Mouse (Mus musculus) embryonic fibroblast, embryonic 13.5 days (primary cell): Measurements from ENCODE around the gene Urad. TPM values are rescaled to one million over a fixed set of nuclear protein-coding genes. Genes with fewer than 3 reads are reported as not detected.

ENCODE experiments used
- H3K27ac ChIP-seq: 2 replicates; pipeline ENCODE4 v1.5.1; 2012; ENCODE audit warnings: low read length, control low read depth, inconsistent platforms; ENCODE audit not compliant: insufficient read depth
- H3K4me1 ChIP-seq: 2 replicates; pipeline ENCODE4 v1.6.1; 2011; ENCODE audit warnings: low read length; ENCODE audit not compliant: control insufficient read depth, insufficient read depth
- H3K4me3 ChIP-seq: 2 replicates; pipeline ENCODE4 v1.5.1; 2011; ENCODE audit warnings: mild to moderate bottlenecking, control low read depth, low read length; ENCODE audit not compliant: insufficient read depth
- CTCF ChIP-seq: IDR thresholded peaks from 2 replicates; pipeline ENCODE4 v1.5.1; 2011; ENCODE audit warnings: mild to moderate bottlenecking, control low read depth, low read length, moderate library complexity, borderline replicate concordance; ENCODE audit not compliant: insufficient read depth
- POLR2A ChIP-seq: IDR thresholded peaks from 2 replicates; pipeline ENCODE4 v1.6.1; 2011; ENCODE audit warnings: low read depth, mild to moderate bottlenecking, control low read depth, low read length, moderate library complexity
- polyA plus RNA-seq: library from polyadenylated mRNA; stranded (reverse); fragments of >200 nt; gene quantifications from 2 replicates; pipeline ENCODE4 v1.2.4, GENCODE M21; 2011; ENCODE audit warnings: low read depth; ENCODE audit not compliant: missing spikeins, insufficient read length

Urad gene
- polyA plus RNA-seq, 1 experiment, result not detected

GRCm38 (mm10) chr5:147272046-147272807 is 50.0 kb downstream of the Urad start:
- TF ChIP-seq POLR2A (no peak), CTCF (no peak)
- no peaks in the 10 kb centered on the region for H3K4me1 ChIP-seq
- no peak overlapping the region for H3K27ac ChIP-seq
- no peak overlapping the region for H3K4me3 ChIP-seq

- TF ChIP-seq POLR2A (no peak), CTCF (no peak)
- no peak overlapping the region for H3K4me3 ChIP-seq
Measured at GRCm38 (mm10) chr5:147270673-147271655, 51.3 kb downstream of the Urad start.

GRCm38 (mm10) chr5:147269926-147270672 is 52.1 kb downstream of the Urad start, which contains the start of gene Pdx1:
Gene Pdx1, plus strand, starts transcription at chr5:147269959.
- H3K4me1 ChIP-seq, result no peaks in the 10 kb centered on the region
- no peak within 1 kb of the TSS for H3K4me3 ChIP-seq
- no peak within 1 kb of the TSS for H3K27ac ChIP-seq
- no peak for TF ChIP-seq CTCF
- no peak for TF ChIP-seq POLR2A

More at GRCm38 (mm10) chr5:147270673-147271655, 51.3 kb downstream of the Urad start:
- no peaks in the 10 kb centered on the region for H3K4me1 ChIP-seq
- no peak overlapping the region for H3K27ac ChIP-seq

- Histone ChIP-seq H3K4me1 (no peaks in the 10 kb centered on the region), H3K27ac (no peak overlapping the region), H3K4me3 (no peak overlapping the region)
- TF ChIP-seq POLR2A (no peak), CTCF (no peak)
Measured at GRCm38 (mm10) chr5:147269371-147269770, 52.9 kb downstream of the Urad start.

GRCm38 (mm10) chr5:147268728-147269127 is 53.5 kb downstream of the Urad start:
- no peaks in the 10 kb centered on the region for H3K4me1 ChIP-seq

GRCm38 (mm10) chr5:147267434-147267833 is 54.8 kb downstream of the Urad start:
- no peak overlapping the region for H3K27ac ChIP-seq
- H3K4me3 ChIP-seq, result no peak overlapping the region
- no peaks in the 10 kb centered on the region for H3K4me1 ChIP-seq
- TF ChIP-seq CTCF, result no peak
- TF ChIP-seq POLR2A, result no peak

More at GRCm38 (mm10) chr5:147268728-147269127, 53.5 kb downstream of the Urad start:
- H3K27ac ChIP-seq, result no peak overlapping the region
- no peak for TF ChIP-seq POLR2A
- TF ChIP-seq CTCF, result no peak
- no peak overlapping the region for H3K4me3 ChIP-seq

Other genes starting within 250 kb of the Urad start
- 8.4 and 8.6 TPM in 2 replicates for gene Lnx2, start 245.9 kb downstream of the Urad start, polyA plus RNA-seq
- gene Polr1d, start 245.4 kb downstream of the Urad start, polyA plus RNA-seq, result 119 and 141 TPM in 2 replicates
- not detected in 2 replicates for gene Gsx1, start 133.7 kb downstream of the Urad start, polyA plus RNA-seq
- gene Pdx1, start 52.5 kb downstream of the Urad start, polyA plus RNA-seq, result not detected in 2 replicates
- not detected in 2 replicates for gene Cdx2, start 15.2 kb downstream of the Urad start, polyA plus RNA-seq
- not detected in 2 replicates for gene Flt3, start 78.0 kb upstream of the Urad start, polyA plus RNA-seq
- gene Pan3, start 107.7 kb upstream of the Urad start, polyA plus RNA-seq, result 70.4 and 105 TPM in 2 replicates